Mouse (Mus musculus) heart, adult 18-20 months (tissue): Measurements from ENCODE around the gene Lrfn2. TPM values are rescaled to one million over a fixed set of nuclear protein-coding genes. Genes with fewer than 3 reads are reported as not detected.
A peak's percentile ranks its signal among the peaks of the same experiment; 100 is the strongest.

Source experiments
- DNase-seq, 2 experiments: peaks; one replicate each; pipeline ENCODE4 v3.0.0; 2021 to 2022; ENCODE audit warnings: mixed read lengths in 1 of 2
- total RNA-seq, 2 experiments: library from RNA; stranded (reverse); gene quantifications; 2 replicates each; pipeline ENCODE4 v1.2.3; 2021

Lrfn2 gene
- total RNA-seq, 2 experiments from 2014 or later, result 0.32 to 0.33 TPM

DNA sequence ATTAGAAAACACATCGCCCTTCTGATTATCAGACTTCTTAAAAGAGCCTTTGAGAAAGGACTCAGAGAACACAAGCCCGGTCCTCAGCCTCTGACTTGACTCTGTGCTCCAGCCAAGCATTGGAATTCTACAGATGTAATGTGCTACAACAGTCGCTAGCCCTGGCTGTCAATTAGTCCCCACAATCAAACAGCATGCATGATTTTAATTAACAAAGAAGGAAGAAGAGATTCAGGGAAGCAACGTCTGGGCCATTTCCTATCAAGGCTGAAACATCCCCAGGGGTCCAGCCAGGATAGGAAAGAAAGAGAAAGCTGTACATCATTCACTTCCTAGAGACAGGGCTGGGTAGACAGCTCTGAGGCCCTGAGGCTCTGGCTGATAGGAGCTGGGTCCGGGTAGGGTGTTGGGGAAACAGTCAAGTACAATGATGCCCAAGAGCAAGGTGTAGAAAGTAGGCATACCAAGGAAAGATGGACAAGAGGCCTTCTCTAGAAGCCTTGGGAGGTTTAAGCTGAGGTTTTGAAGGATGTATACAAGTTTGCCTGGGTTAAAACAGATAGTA is 101.6 kb downstream of the Lrfn2 start:
- no peak for DNase-seq

DNA sequence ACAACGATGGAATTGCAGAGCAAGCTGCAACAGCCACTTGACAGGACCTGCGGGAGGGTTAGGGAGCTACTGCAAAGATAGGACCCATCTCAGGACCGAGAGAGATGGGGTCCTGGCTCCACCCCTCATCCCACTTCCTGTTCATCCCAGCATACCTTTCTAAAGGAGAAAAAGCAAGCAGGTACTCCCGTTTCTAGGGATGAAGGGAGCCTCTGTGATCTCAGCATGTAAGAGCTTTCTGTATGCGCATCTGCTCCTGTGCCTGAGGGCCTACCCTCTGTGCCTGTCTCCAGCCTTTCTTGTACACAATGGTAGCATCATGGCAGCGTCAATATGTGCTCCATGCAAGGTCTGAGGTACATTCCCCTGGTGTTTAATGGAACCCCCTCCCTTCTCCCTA is 102.9 kb downstream of the Lrfn2 start:
- DNase-seq, result no peak

DNA sequence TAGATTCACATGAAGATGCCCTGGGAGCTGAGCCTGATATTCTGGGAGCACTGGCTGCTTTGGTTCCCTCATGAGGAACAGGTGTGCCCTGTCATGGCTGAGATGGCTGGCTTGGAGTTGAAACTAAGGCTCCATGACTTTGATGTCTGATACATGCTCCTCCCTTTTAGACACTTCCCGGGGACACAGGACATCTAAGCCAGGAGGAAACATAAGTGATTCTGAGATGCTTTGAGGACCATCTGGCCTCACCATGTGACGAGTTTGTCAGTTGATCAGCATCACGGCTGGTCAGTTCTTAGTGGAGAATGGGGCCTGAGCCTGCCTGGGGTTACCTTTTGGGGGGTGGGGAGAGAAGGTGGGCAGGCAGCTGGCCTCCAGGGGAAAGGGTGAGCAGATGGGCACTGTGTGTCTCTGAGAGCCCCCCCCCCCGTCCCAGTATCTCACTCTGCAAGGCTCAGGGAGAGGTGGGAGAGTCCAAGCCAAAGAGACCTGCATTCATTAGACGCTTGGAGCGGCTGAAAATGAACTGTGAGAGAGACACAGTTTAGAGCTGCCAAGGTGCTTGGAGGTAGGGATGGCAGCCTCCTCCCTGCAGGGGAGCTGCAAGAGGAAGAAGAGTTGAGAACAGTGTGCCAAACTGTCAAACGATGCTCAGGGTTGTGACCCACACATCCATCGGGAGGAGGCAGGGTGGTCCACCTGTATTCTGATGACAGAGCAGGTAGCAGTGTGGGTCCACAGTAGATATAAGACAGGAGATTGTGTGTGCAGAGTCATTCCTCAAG is 105.2 kb downstream of the Lrfn2 start:
- no peak for DNase-seq

- no peak for DNase-seq
These were observed 111.8 kb downstream of the Lrfn2 start for GRCm38 (mm10) chr17:49043806-49044640.

- DNase-seq, result no peak
These were observed 115.7 kb downstream of the Lrfn2 start for GRCm38 (mm10) chr17:49047921-49048320.

GRCm38 (mm10) chr17:49051231-49051630 is 119.1 kb downstream of the Lrfn2 start:
- DNase-seq, result no peak

- DNase-seq, result no peak
These were observed 129.0 kb downstream of the Lrfn2 start for GRCm38 (mm10) chr17:49061141-49061540.

- no peak for DNase-seq
These were observed 131.6 kb downstream of the Lrfn2 start for GRCm38 (mm10) chr17:49063789-49064188.

DNA sequence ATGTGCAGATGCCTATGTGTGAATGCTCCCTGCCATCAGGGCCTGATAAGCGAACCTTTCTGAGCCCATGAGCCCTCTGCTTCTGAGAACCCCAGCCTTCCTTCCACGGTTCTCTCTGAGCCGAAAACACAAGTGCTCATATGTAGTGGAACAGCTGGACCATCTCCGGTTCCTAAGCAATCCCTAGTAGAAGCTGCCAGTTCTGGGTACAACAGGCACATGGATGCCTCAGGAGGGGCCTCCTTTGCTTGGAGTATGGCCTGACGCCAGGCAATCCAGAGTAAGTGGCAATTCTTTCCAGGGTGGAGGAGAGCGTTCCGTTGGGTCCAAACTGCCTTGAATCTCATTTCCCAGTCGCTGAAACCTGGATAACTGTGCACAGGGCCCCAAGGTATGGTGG is 132.3 kb downstream of the Lrfn2 start:
- DNase-seq, result no peak

- no peak for DNase-seq
These were observed 132.9 kb downstream of the Lrfn2 start for GRCm38 (mm10) chr17:49065050-49065449.

- DNase-seq, result no peak
These were observed 134.6 kb downstream of the Lrfn2 start for GRCm38 (mm10) chr17:49066748-49067147.

DNA sequence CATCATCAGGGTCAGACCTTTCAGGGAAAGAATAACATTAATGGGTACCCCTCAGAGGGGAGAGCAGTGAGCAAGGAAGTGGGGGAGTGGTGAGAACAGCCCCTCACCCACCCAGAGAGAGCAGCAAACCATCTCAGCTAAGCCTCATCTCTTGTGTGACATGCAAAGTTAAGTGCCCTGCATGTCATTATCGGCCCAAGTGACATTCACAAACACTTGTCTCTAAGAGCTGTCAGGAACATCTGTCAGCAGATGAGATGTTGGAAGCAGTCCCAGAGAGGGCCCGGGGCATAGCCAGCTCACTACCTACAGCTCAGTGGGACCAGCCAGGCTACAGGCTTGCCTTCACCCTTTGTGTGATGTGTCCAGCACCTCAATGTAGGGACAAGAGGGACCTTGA is 146.0 kb downstream of the Lrfn2 start:
- peak in 1 of 2 experiments; percentile 4 for DNase-seq

- no peak for DNase-seq
These were observed 147.5 kb downstream of the Lrfn2 start for GRCm38 (mm10) chr17:49079647-49080046.

- peak; percentile 45 to 51 for DNase-seq
These were observed 151.6 kb downstream of the Lrfn2 start for GRCm38 (mm10) chr17:49083594-49084380.

- DNase-seq, result no peak
These were observed 152.9 kb downstream of the Lrfn2 start for GRCm38 (mm10) chr17:49085111-49085510.

DNA sequence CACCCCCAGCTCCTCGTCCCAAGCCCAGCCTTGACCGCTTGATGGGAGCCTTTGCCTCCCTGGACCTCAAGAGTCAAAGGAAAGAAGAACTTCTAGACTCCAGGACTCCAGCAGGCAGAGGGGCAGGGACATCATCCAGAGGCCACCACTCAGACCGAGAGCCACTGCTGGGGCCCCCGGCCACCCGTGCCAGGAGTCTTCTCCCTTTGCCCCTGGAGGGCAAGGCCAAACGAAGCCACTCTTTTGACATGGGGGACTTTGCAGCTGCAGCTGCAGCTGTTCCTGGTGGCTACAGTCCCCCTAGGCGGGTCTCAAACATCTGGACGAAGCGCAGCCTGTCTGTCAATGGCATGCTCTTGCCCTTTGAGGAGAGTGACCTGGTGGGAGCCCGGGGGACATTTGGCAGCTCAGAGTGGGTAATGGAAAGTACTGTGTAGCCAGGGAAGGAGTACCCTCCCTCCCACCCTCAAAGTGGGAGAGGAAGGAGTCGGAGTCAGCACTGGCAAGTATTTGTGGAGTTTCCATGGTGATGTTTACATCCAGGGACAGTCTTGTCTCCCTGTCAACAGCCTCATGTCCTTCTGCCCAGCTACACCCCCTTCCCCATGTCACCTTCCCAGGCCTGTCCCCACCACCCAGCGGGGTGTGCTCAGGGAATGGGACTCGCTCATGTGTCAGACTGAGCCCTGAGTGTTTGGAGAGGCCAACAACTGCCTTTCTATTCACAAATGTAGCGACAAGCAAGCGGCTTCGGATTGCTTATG is 164.8 kb downstream of the Lrfn2 start:
- DNase-seq, result no peak

DNA sequence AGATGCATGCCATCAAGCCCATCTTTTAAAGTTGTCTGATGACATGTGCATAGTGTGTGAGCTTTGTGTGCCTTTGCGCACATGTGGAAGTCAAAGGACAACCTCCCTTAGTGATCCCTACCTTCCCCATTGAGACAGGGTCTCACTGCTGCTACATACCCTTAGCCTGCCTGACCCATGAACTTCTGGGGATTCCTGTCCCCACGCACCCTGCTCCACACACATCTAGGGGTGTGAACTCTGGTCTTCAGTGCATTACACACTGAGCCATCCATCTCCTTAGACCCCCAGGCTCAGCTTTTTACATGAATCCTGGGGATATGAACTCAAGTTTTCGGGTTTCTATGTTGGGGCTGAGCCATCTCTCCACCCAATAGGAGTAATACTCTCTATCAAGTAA is 179.2 kb downstream of the Lrfn2 start:
- no peak for DNase-seq

DNA sequence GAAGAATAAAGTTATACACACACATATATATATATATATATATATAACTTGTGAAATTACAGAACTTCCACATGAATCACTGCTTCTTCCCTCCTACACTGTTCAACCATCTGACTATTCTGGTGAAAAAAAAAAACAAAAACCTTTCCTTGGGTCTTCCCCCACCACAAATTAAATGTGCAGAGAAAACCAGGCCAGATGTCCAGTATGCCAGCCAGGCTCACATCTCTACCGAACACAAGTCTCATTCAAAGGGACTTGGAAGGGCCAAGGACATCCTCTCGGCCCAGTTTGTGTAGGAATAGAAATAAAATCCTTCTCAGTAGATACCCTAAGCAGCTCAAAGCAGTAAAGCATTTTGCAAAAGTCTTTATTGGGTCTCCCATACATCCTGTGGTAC is 179.7 kb downstream of the Lrfn2 start:
- no peak for DNase-seq

DNA sequence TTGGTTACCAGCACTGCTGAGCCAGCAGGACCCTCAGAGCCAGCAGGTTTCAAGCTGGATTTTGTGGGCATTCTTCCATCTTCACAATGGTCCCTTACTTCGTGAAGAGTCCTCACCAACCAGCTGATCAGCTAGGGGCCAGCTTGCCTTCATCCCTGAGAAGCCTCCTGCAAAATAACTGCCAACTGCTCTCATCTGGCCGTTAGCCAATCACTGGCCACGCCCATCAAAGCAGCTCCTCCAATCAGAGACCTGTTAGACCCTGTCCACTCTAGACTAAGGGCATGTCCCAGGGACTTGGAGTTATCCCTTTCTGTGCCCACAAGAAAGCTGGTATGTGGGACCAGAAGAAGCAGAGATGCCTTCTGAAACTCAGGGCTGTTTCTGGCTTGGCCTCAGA is 181.2 kb downstream of the Lrfn2 start:
- no peak for DNase-seq

DNA sequence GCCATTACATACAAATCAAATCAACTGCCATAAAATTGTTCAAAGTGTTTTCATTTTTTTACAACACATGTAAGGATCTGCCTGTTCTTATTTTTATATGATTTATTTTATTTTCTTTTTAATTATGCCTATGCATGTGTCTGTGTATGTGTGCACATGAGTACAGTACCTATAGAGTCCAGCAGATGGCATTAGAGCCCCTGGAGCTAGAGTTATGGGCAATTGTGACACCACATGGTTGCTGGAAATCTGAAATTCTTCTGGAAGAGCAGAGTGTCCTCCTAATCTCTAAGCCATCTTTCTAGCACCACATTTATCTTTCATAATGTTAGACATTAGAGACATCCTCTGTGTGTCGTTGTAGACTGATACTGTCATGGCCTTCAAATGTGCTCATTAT is 192.0 kb downstream of the Lrfn2 start:
- no peak for DNase-seq

DNA sequence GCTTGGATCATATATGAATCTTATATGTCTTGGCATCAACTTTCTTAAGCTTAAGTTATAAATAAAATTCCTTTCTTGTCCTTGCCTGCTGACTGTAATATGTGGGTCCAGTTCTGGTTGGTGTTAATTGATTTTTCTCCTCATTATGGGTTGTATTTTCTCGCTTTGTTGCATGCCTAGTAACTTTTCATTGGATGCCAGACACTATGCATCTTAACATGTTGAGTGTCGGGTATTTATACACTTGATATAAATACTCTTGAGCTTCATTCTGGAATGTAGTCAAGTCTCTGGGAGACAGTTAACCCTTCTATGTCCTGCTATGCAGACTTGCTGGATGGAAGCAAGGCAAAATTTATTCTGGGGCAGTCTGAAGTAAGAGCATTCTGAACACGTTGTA is 192.5 kb downstream of the Lrfn2 start:
- no peak for DNase-seq
